Mouse (Mus musculus) spleen, adult 10 weeks (tissue): ENCODE measurements around the gene Cpeb3. TPM values are rescaled to one million over a fixed set of nuclear protein-coding genes. Genes with fewer than 3 reads are reported as not detected.

ENCODE experiments used
- polyA plus RNA-seq: library from polyadenylated mRNA; stranded (reverse); fragments of 350-450 nt; fragmentation: Illumina TruSeq; extraction: RNeasy Lipid Tissue Mini Kit (QIAGEN cat#74804); gene quantifications from one replicate; pipeline ENCODE4 v1.2.3, GENCODE M21; 2015; ENCODE audit warnings: low replicate concordance; ENCODE audit not compliant: insufficient read depth

The Cpeb3 gene
- polyA plus RNA-seq, result 2.9 TPM

GRCm38 (mm10) chr19:37208176-37208755 is at the start of gene Cpeb3:
Gene Cpeb3 (minus strand): TSS chr19:37208601.

GRCm38 (mm10) chr19:37207303-37208175 is 862 bp downstream of the Cpeb3 start, which contains the start of gene March5:
Gene March5 (plus strand): TSS chr19:37207543.

Other genes with a start within 250 kb of the Cpeb3 start
- gene March5, start 1.1 kb downstream of the Cpeb3 start, polyA plus RNA-seq, result 92.7 TPM
- 48.3 TPM for gene Ide, start 129.3 kb upstream of the Cpeb3 start, polyA plus RNA-seq
- gene Kif11, start 167.8 kb upstream of the Cpeb3 start, polyA plus RNA-seq, result 21.8 TPM
- gene Hhex, start 226.2 kb upstream of the Cpeb3 start, polyA plus RNA-seq, result 137 TPM